Mouse (Mus musculus): ENCODE results near the gene Ptpn6.

- TF ChIP-seq CTCF (IDR thresholded peaks at IDR 0.05; ENCODE audit: borderline replicate concordance, extremely low read depth, insufficient read depth, insufficient read length) (no peak), POLR2A (IDR thresholded peaks at IDR 0.05; ENCODE audit: borderline replicate concordance, extremely low read depth, insufficient read depth, insufficient read length, poor library complexity, severe bottlenecking) (no peak)
Observed at GRCm38 (mm10) chr6:124757909-124758848, 19.7 kb upstream of the Ptpn6 start.
